Mouse (Mus musculus): ENCODE data around the gene Stard7.

DNA sequence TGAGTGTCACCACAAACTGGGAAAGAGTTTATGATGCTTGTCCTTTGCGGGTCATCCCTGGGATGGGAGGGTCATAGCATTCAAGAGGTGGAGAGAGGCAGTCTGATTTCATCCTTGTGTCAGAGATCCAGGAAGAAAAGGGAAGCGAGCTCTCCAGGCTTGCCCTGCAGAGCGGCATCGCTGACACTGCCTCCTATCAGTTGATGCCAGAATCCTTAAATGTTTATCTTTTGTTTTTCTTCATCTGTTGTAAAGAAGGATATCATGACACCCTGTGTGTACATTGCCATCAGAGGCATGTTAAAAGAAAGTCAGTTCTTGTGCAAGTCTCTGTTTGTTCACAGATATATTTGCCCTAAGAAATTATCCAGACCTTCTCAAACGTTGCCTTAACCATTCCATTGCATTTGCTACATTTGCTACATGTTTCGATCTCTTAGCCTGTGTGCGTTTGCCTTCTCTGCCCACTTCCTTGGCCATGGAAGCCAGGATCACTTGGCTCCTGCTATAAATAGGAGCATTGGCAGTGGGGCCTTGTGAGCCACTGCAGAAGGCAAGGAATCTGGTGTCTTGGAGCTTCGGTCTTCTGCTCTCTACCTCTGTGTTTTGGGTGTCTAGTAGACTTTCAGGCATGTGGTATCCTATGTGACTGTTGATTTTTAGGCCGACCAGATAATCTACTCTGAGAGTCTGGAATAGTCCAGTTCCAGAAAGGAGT lies 19.6 kb upstream of the Stard7 start:
- TF ChIP-seq EP300 (IDR thresholded peaks at IDR 0.05; ENCODE audit: low read depth) (no peak), CTCF (IDR thresholded peaks at IDR 0.05; ENCODE audit: low read depth) (no peak)

Measured in heart, postnatal 0 days (tissue).